Mouse (Mus musculus): Measurements from ENCODE around the gene Fjx1. TPM values are rescaled to one million over a fixed set of nuclear protein-coding genes. Genes with fewer than 3 reads are reported as not detected.
A peak's percentile ranks its signal among the peaks of the same experiment; 100 is the strongest.

The Fjx1 gene
- 6.2 and 6.6 TPM in 2 replicates for polyA plus RNA-seq (2012; rRNA removed)

DNA sequence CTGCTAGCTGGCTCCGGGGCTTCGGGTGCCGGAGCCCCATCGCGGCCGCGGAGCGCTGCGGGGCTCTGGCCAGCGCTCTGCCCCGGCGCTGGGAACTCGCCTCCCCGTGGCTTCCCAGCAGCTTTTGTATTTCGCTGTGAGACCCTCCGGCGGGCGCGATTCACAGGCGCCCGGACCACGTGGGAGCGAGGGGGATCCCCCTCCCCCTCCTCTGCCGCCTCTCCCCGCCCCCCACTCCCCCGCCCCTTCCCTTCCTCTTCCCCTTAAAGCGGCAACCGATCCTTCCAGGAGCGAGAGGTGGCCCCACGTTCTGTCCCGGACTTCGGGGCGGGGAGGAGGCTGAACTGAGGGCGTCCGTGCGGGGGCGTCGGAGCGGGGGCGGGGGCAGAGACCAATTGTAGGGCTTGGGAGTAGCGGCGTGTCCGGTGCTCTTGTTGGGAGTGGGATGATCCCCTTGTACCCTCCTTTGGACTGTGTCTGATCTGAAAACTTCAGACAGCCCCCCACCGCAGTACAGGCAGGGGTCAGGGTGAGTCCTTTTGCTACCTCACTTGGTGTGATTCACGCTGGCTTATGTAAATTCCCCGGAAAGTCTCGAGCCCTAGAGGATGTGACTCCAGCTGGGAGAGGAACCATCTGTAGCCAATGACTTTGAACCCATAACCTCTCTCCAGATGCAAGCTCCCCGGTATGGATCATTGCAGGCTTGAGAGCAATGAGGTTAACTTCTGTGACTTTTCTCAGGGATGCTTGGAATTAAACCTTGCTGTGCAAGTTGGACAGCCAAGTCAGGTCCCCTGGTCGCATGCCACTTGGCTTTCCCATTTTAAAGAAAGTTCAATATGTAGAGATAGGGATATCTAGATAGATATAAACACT lies at the start of gene Fjx1:
TSS of gene Fjx1 (minus strand) at position 829 of the 879 bp plus-strand sequence.
- Histone ChIP-seq H3K4me1 (ENCODE audit: control insufficient read depth, insufficient read depth, low read length) (peaks cover 7% of the 10 kb centered on the region), H3K4me3 (replicated peaks; ENCODE audit: extremely low read depth, low read depth, low read length) (peak within 1 kb of the TSS; percentile 51)
- WGBS: 1% methylated on average over 45 of the region's 49 CpGs
- DNase-seq: peak; percentile 48
- TF ChIP-seq CTCF (IDR thresholded peaks at IDR 0.05; ENCODE audit: insufficient read depth, low read length) (no peak), POLR2A (IDR thresholded peaks at IDR 0.05; ENCODE audit: borderline replicate concordance, extremely low read depth, low read depth, low read length) (no peak)

DNA sequence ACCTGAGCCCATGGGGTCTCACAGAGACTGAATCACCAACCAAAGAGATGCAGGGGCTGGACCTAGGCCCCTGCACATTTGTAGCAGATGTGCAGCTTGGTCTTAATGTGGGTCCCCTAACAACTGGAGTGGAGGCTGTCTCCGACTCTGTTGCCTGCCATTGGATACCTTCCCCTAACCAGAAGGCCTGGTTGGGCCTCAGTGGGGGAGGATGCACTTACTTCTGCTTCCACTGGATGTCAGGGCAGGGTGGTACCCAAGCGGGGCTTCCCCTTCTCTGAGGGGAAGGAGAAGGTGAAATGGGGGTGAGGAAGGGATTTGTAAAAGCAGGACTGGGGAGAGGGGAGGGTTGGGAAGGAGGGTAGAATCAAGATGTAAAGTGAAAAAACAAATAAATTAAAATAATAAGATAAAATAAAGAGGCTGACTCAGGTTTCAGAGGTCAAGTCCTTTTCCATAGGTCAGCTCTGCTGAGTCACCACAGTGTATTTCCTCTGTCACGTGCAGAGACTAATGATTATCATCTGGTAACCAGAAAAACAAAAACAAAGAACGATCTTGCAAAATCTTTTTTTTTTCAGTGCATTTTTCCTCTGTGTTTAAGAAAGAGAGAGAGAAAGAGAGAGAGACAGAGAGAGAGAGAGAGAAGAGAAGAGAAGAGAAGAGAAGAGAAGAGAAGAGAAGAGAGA lies 47.8 kb upstream of the Fjx1 start:
- 29% methylated on average over 4 of the region's 4 CpGs for WGBS
- DNase-seq: no peak
- no peak for TF ChIP-seq POLR2A (IDR thresholded peaks at IDR 0.05; ENCODE audit: borderline replicate concordance, extremely low read depth, low read depth, low read length)
- TF ChIP-seq CTCF (IDR thresholded peaks at IDR 0.05; ENCODE audit: insufficient read depth, low read length): no peak

DNA sequence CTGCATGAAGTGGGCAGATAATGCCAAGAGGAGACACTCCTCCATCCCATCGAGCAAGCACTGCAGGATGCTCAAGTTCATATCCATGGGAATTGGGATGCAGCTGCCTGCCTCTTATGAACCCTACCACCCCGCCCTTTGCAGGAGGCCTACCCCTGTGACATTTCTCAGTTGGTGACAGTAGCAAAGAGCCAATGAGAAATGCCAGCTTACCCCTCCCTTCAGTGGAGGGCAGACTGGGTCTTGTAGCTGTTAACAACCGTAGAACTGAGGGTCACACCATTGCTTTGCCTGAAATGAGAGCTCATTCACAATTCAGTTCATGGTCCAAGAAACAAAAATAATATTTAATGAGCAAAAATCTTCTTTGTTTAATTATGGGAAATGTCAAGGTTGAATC lies 28.4 kb upstream of the Fjx1 start:
- H3K4me1 ChIP-seq (ENCODE audit: control insufficient read depth, insufficient read depth, low read length): no peaks in the 10 kb centered on the region
- no peak overlapping the region for H3K4me3 ChIP-seq (replicated peaks; ENCODE audit: extremely low read depth, low read depth, low read length)
- TF ChIP-seq POLR2A (IDR thresholded peaks at IDR 0.05; ENCODE audit: borderline replicate concordance, extremely low read depth, low read depth, low read length) (no peak), CTCF (IDR thresholded peaks at IDR 0.05; ENCODE audit: insufficient read depth, low read length) (no peak)
- DNase-seq: no peak
- WGBS: 61% methylated on average over 3 of the region's 3 CpGs

More for the DNA sequence above, 47.8 kb upstream of the Fjx1 start:
- no peak overlapping the region for H3K4me3 ChIP-seq (replicated peaks; ENCODE audit: extremely low read depth, low read depth, low read length)
- H3K4me1 ChIP-seq (ENCODE audit: control insufficient read depth, insufficient read depth, low read length): no peaks in the 10 kb centered on the region

- 53% methylated on average over 2 of the region's 2 CpGs for WGBS
Observed at GRCm38 (mm10) chr2:102476101-102476500, 23.8 kb upstream of the Fjx1 start.

GRCm38 (mm10) chr2:102468645-102469044 lies 16.3 kb upstream of the Fjx1 start:
- H3K4me1 ChIP-seq (ENCODE audit: control insufficient read depth, insufficient read depth, low read length): no peaks in the 10 kb centered on the region
- DNase-seq: no peak
- 68% methylated on average over 3 of the region's 3 CpGs for WGBS
- no peak overlapping the region for H3K4me3 ChIP-seq (replicated peaks; ENCODE audit: extremely low read depth, low read depth, low read length)
- TF ChIP-seq POLR2A (IDR thresholded peaks at IDR 0.05; ENCODE audit: borderline replicate concordance, extremely low read depth, low read depth, low read length) (no peak), CTCF (IDR thresholded peaks at IDR 0.05; ENCODE audit: insufficient read depth, low read length) (no peak)

More at GRCm38 (mm10) chr2:102476101-102476500, 23.8 kb upstream of the Fjx1 start:
- H3K4me3 ChIP-seq (replicated peaks; ENCODE audit: extremely low read depth, low read depth, low read length): no peak overlapping the region
- no peaks in the 10 kb centered on the region for H3K4me1 ChIP-seq (ENCODE audit: control insufficient read depth, insufficient read depth, low read length)
- no peak for DNase-seq
- no peak for TF ChIP-seq CTCF (IDR thresholded peaks at IDR 0.05; ENCODE audit: insufficient read depth, low read length)
- no peak for TF ChIP-seq POLR2A (IDR thresholded peaks at IDR 0.05; ENCODE audit: borderline replicate concordance, extremely low read depth, low read depth, low read length)

GRCm38 (mm10) chr2:102464342-102464732 lies 12.0 kb upstream of the Fjx1 start:
- TF ChIP-seq POLR2A (IDR thresholded peaks at IDR 0.05; ENCODE audit: borderline replicate concordance, extremely low read depth, low read depth, low read length) (no peak), CTCF (IDR thresholded peaks at IDR 0.05; ENCODE audit: insufficient read depth, low read length) (no peak)
- no peak overlapping the region for H3K4me3 ChIP-seq (replicated peaks; ENCODE audit: extremely low read depth, low read depth, low read length)
- H3K4me1 ChIP-seq (ENCODE audit: control insufficient read depth, insufficient read depth, low read length): no peaks in the 10 kb centered on the region
- DNase-seq: no peak
- 73% methylated on average over 2 of the region's 2 CpGs for WGBS

DNA sequence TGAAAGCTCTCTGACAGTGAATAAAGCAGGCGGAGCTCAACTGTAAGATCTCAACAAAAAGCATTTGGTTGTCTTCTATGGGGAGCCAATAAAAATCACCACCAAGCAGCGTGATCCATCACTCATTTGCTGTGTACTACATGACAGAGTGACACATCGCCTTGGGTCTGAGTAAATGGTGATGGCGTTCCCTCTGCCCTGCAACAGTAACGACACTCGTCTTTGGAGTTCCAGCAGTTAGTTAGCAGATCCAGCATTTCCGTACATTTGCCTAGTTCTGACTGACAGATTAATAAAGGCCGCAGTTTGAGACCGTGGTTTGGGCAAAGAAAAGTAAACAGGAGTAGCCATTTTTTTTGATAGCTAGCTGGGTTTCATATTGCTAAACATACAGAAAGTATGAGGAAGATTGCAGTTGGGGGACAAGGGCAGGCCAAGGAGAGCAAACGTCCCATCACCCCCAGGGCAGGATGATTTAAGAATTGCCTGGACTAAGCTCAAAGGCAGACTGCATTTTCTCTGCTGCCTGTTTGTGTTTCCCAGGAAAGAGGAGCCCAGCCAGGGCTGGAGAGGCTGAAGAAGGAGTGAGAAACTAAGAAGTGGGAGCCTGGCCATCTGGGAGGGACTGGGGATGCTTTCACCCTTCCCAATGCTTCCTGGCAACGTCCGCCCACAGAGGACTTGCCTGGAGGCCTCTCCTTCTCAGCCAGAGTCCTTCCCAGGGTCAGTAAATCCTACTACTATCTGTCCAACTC lies 11.5 kb upstream of the Fjx1 start:
- WGBS: 43% methylated on average over 12 of the region's 12 CpGs
- H3K4me1 ChIP-seq (ENCODE audit: control insufficient read depth, insufficient read depth, low read length): no peaks in the 10 kb centered on the region
- H3K4me3 ChIP-seq (replicated peaks; ENCODE audit: extremely low read depth, low read depth, low read length): no peak overlapping the region
- no peak for DNase-seq
- TF ChIP-seq POLR2A (IDR thresholded peaks at IDR 0.05; ENCODE audit: borderline replicate concordance, extremely low read depth, low read depth, low read length): no peak
- no peak for TF ChIP-seq CTCF (IDR thresholded peaks at IDR 0.05; ENCODE audit: insufficient read depth, low read length)

- no peak for TF ChIP-seq POLR2A (IDR thresholded peaks at IDR 0.05; ENCODE audit: borderline replicate concordance, extremely low read depth, low read depth, low read length)
- no peak for TF ChIP-seq CTCF (IDR thresholded peaks at IDR 0.05; ENCODE audit: insufficient read depth, low read length)
- 90% methylated on average over 1 of the region's 1 CpGs for WGBS
- Histone ChIP-seq H3K4me1 (ENCODE audit: control insufficient read depth, insufficient read depth, low read length) (no peaks in the 10 kb centered on the region), H3K4me3 (replicated peaks; ENCODE audit: extremely low read depth, low read depth, low read length) (no peak overlapping the region)
- DNase-seq: no peak
Observed at GRCm38 (mm10) chr2:102461491-102461890, 9.2 kb upstream of the Fjx1 start.

GRCm38 (mm10) chr2:102455126-102455525 lies 2.8 kb upstream of the Fjx1 start:
- TF ChIP-seq CTCF (IDR thresholded peaks at IDR 0.05; ENCODE audit: insufficient read depth, low read length) (no peak), POLR2A (IDR thresholded peaks at IDR 0.05; ENCODE audit: borderline replicate concordance, extremely low read depth, low read depth, low read length) (no peak)
- H3K4me1 ChIP-seq (ENCODE audit: control insufficient read depth, insufficient read depth, low read length): peaks cover 7% of the 10 kb centered on the region; the same call in 1 of the 2 replicates
- no peak for DNase-seq
- no peak overlapping the region for H3K4me3 ChIP-seq (replicated peaks; ENCODE audit: extremely low read depth, low read depth, low read length)
- 81% methylated on average over 1 of the region's 1 CpGs for WGBS

Data from lung, adult 2 months (tissue).